Mouse (Mus musculus): Measurements from ENCODE around the gene Asb8.

The Asb8 gene

GRCm38 (mm10) chr15:98108297-98109152 lies 56.9 kb downstream of the Asb8 start:
- ChIA-PET POLR2A (interaction anchor here (0.6 to 4.5 kb wide), 22 partner anchors 9 to 1050 kb away, joined by 3 to 38 read pairs (median 4); partner anchors contain the start of genes Senp1 (in 2 of the 4) and Pfkm (in 1 of the 4)), CTCF (interaction anchor here (0.6 to 1.9 kb wide), 13 partner anchors 10 to 891 kb away, joined by 3 to 8 read pairs (median 3); no protein-coding TSS in a partner anchor)

DNA sequence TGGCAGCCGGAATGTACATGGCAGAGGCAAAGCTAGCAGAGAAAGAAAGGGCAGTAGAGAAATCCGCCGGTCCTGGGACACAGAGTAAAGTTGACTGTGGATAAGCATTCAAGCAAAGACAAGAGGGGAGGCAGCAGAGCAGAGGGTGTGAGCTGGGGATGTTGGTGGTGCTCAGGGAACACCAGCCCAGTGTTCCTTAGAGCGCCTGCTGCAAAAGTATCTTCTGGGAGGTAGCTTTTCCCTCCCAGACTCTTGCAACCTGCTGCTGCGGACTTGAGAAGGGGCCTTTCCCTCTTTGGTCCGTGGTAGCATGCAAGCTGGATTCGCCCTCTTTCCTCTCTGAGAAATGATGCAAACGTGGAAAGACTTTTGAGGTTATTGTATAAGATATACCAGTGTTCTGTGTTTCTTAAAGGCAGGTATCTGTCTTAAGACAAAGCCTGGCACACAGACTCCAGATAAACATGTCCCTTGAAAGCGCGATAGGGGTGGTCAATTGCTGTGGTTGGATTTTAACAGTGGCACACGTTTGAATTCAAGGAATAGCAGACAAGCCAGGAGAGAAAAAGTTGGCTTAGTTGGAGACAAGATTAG lies 57.6 kb downstream of the Asb8 start:
- ChIA-PET POLR2A (interaction anchor here (0.6 to 4.5 kb wide), 19 partner anchors 9 to 443 kb away, joined by 3 to 38 read pairs (median 4); partner anchors contain the start of genes Senp1 (in 2 of the 4) and Pfkm (in 1 of the 4)), CTCF (interaction anchor here (0.6 to 1.9 kb wide), 11 partner anchors 9 to 892 kb away, joined by 3 to 8 read pairs (median 3); no protein-coding TSS in a partner anchor)

- POLR2A ChIA-PET = interaction anchor here in 3 of 4 experiments (0.7 to 4.5 kb wide), 14 partner anchors 9 to 48 kb away, joined by 3 to 38 read pairs (median 5); partner anchors contain the start of genes Senp1 (in 2 of the 3) and Pfkm (in 1 of the 3)
- CTCF ChIA-PET = interaction anchor here in 2 of 4 experiments (1.2 to 1.9 kb wide), 2 partner anchors 9 to 11 kb away, joined by 4 to 8 read pairs; no protein-coding TSS in a partner anchor
Measured at GRCm38 (mm10) chr15:98107230-98107629, 58.2 kb downstream of the Asb8 start.

DNA sequence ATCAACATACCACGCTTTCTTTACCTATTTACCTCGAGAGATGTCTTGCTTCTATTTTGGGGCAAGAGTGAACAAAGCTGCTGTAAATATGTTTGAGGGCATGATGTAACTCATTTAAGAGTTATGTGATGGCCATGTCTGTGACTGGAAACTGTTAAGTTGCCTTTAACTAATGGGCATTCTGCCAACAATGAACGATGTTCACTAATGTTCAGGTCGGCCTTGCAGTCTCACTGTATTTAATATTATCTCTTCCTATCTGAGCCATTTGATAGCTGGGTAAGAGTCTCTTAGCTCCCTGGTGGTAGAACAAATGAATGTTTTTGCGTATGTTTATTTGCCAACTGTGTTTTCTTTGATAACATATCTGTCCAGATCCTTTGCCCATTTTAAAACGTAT lies 58.9 kb downstream of the Asb8 start:
- CTCF ChIA-PET = interaction anchor here in 1 of 4 experiments (2.1 kb wide), 1 partner anchor 10 kb away, joined by 7 read pairs; no protein-coding TSS in a partner anchor
- POLR2A ChIA-PET = interaction anchor here in 3 of 4 experiments (0.7 to 4.5 kb wide), 7 partner anchors 8 to 14 kb away, joined by 3 to 38 read pairs (median 21); partner anchors contain the start of genes Pfkm (in 2 of the 3) and Senp1 (in 2 of the 3)

DNA sequence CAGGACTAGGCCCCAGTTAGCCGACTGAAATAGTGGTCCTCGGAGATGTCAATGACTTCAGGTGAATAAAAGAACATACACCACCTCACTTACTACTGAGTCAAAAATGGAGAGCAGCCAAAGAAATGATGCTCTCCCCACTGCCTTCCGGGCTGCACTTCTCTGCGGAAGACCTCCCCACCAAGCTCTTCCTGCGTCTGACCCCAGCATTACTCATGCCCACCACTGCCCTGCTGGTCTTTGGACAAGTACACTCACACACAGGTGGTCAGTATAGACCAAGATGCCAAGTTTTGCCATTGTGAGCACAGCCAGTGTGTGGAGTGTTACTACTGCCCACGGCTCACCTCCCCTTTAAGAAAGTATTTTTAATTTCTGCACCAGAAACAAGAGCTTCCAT lies 63.0 kb downstream of the Asb8 start:
- ChIA-PET CTCF (no interaction called here), POLR2A (interaction anchor here in 2 of 4 experiments (0.9 to 1.8 kb wide), 7 partner anchors 9 to 43 kb away, joined by 3 to 7 read pairs (median 4); partner anchors contain the start of genes Pfkm (in 2 of the 2) and Senp1 (in 1 of the 2))

DNA sequence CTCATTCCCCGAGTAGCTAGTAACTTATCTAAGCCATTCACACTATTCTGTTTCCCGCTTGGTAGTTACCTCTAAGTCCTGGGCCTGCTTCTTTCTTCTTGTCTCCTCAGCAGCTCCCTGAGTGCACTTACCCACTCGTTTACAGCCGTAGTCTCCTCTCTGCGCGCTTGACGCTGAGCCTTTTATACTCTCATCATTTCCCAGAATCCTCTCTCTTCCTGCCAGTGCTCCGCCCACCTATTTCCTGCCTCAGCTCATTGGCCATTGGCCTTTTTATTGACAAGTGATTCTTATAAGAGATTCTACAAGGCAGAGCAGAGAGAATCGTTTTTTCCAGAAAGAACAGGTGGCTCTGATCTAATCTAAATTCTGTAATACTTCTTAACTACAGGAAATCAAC lies 66.9 kb downstream of the Asb8 start:
- CTCF ChIA-PET = interaction anchor here in 1 of 4 experiments (1.0 to 1.1 kb wide), 2 partner anchors 9 kb away, joined by 3 to 4 read pairs; no protein-coding TSS in a partner anchor
- POLR2A ChIA-PET = interaction anchor here in 3 of 4 experiments (0.5 to 4.8 kb wide), 33 partner anchors 8 to 1015 kb away, joined by 3 to 29 read pairs (median 3); no protein-coding TSS in a partner anchor

DNA sequence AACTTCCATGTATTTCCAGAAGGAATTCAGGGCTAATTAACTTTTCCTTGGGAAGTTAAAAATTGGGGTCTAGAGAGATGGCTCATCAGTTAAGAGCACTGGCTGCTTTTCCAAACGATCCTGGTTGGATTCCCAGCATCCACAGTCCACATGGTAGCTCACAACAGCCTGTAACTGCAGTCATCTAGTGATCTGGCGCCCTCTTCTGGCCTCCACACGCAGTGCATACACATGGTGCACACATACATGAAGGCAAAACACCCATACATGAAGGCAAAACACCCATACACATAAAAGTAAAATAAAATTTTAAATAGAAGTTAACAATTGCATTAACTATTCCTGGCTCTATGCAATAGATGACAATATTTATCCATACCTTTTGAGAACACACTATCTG lies 68.5 kb downstream of the Asb8 start:
- POLR2A ChIA-PET = interaction anchor here in 3 of 4 experiments (0.9 to 5.1 kb wide), 18 partner anchors 10 to 104 kb away, joined by 3 to 38 read pairs (median 4); no protein-coding TSS in a partner anchor

GRCm38 (mm10) chr15:98094905-98095304 lies 70.5 kb downstream of the Asb8 start:
- ChIA-PET POLR2A (interaction anchor here in 3 of 4 experiments (0.5 to 5.1 kb wide), 10 partner anchors 12 to 102 kb away, joined by 3 to 50 read pairs (median 15); partner anchors contain the start of gene Ccdc184 (in 1 of the 3)), CTCF (interaction anchor here in 1 of 4 experiments (0.5 to 1.1 kb wide), 2 partner anchors 247 to 410 kb away, joined by 3 to 4 read pairs; no protein-coding TSS in a partner anchor)

More for the DNA sequence above, 68.5 kb downstream of the Asb8 start:
- CTCF ChIA-PET = interaction anchor here (0.6 to 2.1 kb wide), 20 partner anchors 9 to 1324 kb away, joined by 3 to 10 read pairs (median 3); partner anchors contain the start of genes Ccdc184 (in 1 of the 4) and Tmem106c (in 1 of the 4)

- ChIA-PET POLR2A (interaction anchor here in 3 of 4 experiments (0.5 to 5.1 kb wide), 48 partner anchors 8 to 1037 kb away, joined by 3 to 50 read pairs (median 4); partner anchors contain the start of gene Ccdc184 (in 1 of the 3)), CTCF (interaction anchor here in 3 of 4 experiments (0.5 to 1.0 kb wide), 3 partner anchors 62 to 1880 kb away, joined by 3 to 4 read pairs (median 4); no protein-coding TSS in a partner anchor)
Measured at GRCm38 (mm10) chr15:98093121-98094011, 72.1 kb downstream of the Asb8 start, which contains the start of gene Senp1. Gene Senp1 (minus strand): TSS chr15:98093744.

DNA sequence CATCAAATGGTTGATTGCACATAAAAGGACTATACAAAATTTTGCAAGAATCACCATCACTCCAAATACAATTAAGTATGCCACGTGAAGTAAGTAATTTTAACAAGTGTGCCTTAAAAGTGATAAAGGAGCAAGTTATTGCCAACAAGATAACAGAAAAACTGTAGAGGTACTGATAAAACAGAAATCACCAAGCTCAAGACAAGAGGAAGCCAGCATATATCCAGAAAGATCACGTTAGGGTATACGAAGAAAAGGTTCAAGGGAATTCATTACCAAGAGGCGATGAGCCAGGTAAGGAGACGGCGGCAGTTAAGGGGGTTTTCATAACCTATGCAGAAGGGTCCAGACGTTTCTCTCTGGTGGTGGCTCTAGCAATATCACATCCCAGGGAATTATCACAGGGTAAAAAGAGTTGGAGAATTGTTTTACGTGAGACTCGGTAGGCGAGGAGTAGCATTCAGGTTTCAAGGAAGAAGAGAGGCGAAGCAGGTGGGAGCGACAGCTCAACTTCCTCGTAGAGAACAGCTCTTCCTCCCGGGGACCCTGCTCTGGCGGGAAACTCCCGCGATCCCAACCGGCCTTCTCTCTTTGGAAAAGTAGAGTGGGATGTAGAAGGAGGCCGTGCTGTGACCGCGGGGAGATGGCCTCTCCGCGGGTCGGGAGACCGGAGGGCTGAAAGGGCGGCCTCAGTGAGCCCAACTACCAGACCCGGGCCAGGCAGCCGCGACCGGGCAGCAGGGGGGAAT lies 72.9 kb downstream of the Asb8 start, which contains the start of gene Pfkm:
Gene Pfkm (plus strand): TSS at position 218 of the 749 bp plus-strand sequence.
- POLR2A ChIA-PET = interaction anchor here in 3 of 4 experiments (0.7 to 5.1 kb wide), 32 partner anchors 9 to 424 kb away, joined by 3 to 50 read pairs (median 4); partner anchors contain the start of gene Ccdc184 (in 1 of the 3)
- CTCF ChIA-PET = interaction anchor here in 3 of 4 experiments (0.5 to 1.0 kb wide), 3 partner anchors 18 to 503 kb away, joined by 3 to 4 read pairs (median 4); no protein-coding TSS in a partner anchor

DNA sequence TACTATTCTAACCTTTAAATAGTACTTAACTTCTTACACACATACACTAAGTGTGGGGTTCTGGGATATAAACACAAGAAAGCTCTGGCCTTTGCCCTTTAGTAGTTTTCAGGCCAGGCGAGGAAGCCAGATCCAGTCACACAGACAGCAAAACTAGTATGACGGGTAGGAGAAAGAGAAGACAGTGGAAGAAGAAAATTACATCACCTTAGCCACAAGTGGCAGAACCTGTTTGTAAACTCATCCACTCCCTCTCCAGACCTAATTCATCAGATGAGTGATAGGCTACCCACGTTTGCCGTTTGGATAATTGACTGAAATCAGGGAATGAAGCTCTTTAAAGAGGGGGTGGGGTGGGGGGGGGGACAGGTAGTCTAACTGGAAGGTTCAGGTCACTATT lies 73.6 kb downstream of the Asb8 start:
- POLR2A ChIA-PET = interaction anchor here in 3 of 4 experiments (1.0 to 5.1 kb wide), 14 partner anchors 9 to 89 kb away, joined by 3 to 50 read pairs (median 6); no protein-coding TSS in a partner anchor
- CTCF ChIA-PET = interaction anchor here in 1 of 4 experiments (0.5 kb wide), 1 partner anchor 504 kb away, joined by 3 read pairs; no protein-coding TSS in a partner anchor

GRCm38 (mm10) chr15:98089421-98090183 lies 75.8 kb downstream of the Asb8 start:
- ChIA-PET CTCF (interaction anchor here in 3 of 4 experiments (0.5 to 1.7 kb wide), 10 partner anchors 9 to 300 kb away, joined by 3 to 7 read pairs (median 3); no protein-coding TSS in a partner anchor), POLR2A (interaction anchor here in 3 of 4 experiments (0.6 to 2.7 kb wide), 10 partner anchors 9 to 980 kb away, joined by 3 to 9 read pairs (median 3); no protein-coding TSS in a partner anchor)

DNA sequence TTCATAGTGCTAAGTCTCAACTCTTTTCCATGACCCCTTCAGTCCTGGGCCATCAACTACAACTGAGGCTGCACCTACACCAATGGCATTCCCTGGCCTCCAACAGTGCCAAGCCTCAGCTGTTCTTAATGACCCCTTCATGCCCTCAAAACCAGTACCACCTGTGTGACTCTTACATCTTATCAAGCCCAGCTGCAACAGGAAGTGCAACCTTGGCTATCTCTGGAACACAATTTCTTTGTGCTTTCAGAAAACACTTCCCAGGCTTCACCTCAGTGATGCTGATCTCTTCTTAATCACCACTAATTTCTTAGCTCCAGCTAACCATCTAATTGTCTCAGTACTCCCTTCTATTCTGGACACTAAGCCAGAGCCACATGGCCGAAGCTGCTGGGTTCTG lies 76.5 kb downstream of the Asb8 start:
- CTCF ChIA-PET = interaction anchor here in 3 of 4 experiments (0.6 to 1.7 kb wide), 6 partner anchors 12 to 301 kb away, joined by 3 to 7 read pairs (median 3); no protein-coding TSS in a partner anchor
- POLR2A ChIA-PET = interaction anchor here in 3 of 4 experiments (0.6 to 2.7 kb wide), 4 partner anchors 11 to 980 kb away, joined by 3 to 9 read pairs (median 4); no protein-coding TSS in a partner anchor

Data from embryonic stem cell, embryonic (primary cell).